Mouse (Mus musculus): ENCODE measurements around the gene Plppr4. TPM values are rescaled to one million over a fixed set of nuclear protein-coding genes. Genes with fewer than 3 reads are reported as not detected.

The Plppr4 gene
- total RNA-seq, 2 experiments from 2014 or later, result 282 to 289 TPM

DNA sequence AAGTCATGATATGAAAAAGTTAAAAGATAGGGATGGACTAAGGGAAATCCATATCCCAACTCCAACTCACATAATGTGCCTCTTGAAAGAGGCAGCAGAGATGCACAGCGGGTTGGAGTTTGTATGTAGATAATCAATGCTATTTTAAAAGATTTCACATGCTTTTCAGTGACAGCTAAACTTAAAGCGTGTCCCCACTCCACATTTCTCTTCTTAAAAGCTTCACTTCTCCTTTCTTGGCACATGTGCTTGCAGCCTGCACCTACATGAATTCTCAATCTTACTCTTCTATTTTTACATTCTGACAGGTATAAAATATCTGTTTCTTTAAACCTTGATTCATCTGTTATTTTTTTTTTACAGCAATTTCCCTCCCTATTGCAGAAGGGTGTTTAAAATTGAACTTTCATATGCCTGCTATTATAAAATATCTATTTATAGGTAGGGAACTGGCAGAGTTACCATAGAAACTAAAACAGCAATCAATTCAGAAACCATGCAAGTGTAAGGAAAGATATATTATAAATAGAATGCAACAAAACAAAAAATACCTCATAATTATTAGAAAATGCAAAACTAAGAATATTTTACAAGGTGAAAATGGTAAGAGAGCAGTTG, 66.3 kb downstream of the Plppr4 start:
- DNase-seq (ENCODE audit: low spot score in 2 of 2), result peak in 1 of 2 experiments; percentile 32

Small RNAs within 50 kb of the gene (microRNA-seq; reads per million reads assigned to microRNA genes)
- gene Gm22408, result 0 reads per million in 2 experiments

Other genes with a start within 250 kb of the Plppr4 start
- gene Plppr5, start 214.0 kb upstream of the Plppr4 start, total RNA-seq (2021), result 10 to 100 TPM; 32.8 to 35.6 TPM

Measured in layer of hippocampus, adult 18-20 months (tissue).